Mouse (Mus musculus) embryonic facial prominence, embryonic 14.5 days (tissue): Measurements from ENCODE around the gene Skap1. TPM values are rescaled to one million over a fixed set of nuclear protein-coding genes. Genes with fewer than 3 reads are reported as not detected.

Experiments used
- ATAC-seq: fragments of 200-750 bp; cut with Nextera tagmentation; 2 replicates; pipeline ENCODE4 v1.8.0; 2017; ENCODE audit warnings: low read depth, moderate number of reproducible peaks, moderate TSS enrichment
- DNase-seq: peaks from one replicate; pipeline ENCODE4 v3.0.0-alpha.2; 2015; ENCODE audit warnings: low spot score
- H3K27ac ChIP-seq: fragments of 300-500 bp; sonication (generic); replicated peaks from 2 replicates; pipeline ENCODE4 v1.5.1; 2014; ENCODE audit warnings: low read depth, mild to moderate bottlenecking, low read length, moderate library complexity
- H3K27me3 ChIP-seq: fragments of 300-500 bp; sonication (generic); replicated peaks from 2 replicates; pipeline ENCODE4 v1.6.1; 2014; ENCODE audit warnings: low read length; ENCODE audit not compliant: control insufficient read depth, insufficient read depth
- H3K36me3 ChIP-seq: fragments of 300-500 bp; sonication (generic); 2 replicates; pipeline ENCODE4 v1.6.1; 2014; ENCODE audit warnings: low read length, mixed read lengths; ENCODE audit not compliant: control insufficient read depth, insufficient read depth
- H3K4me1 ChIP-seq: fragments of 300-500 bp; sonication (generic); 2 replicates; pipeline ENCODE4 v1.6.1; 2014; ENCODE audit warnings: antibody characterized with exemption, low read length; ENCODE audit not compliant: control insufficient read depth, insufficient read depth
- H3K4me2 ChIP-seq: fragments of 300-500 bp; sonication (generic); 2 replicates; pipeline ENCODE4 v1.6.1; 2014; ENCODE audit warnings: low read depth, mild to moderate bottlenecking, low read length, moderate library complexity, mixed read lengths
- H3K4me3 ChIP-seq: fragments of 300-500 bp; sonication (generic); 2 replicates; pipeline ENCODE4 v1.5.1; 2014; ENCODE audit warnings: low read depth, mild to moderate bottlenecking, low read length
- H3K9ac ChIP-seq: fragments of 300-500 bp; sonication (generic); 2 replicates; pipeline ENCODE4 v1.6.1; 2014; ENCODE audit warnings: low read depth, mild to moderate bottlenecking, low read length, moderate library complexity, mixed read lengths
- H3K9me3 ChIP-seq: fragments of 300-500 bp; sonication (generic); 2 replicates; pipeline ENCODE4 v1.6.1; 2016; ENCODE audit warnings: low read length; ENCODE audit not compliant: control insufficient read depth
- WGBS: fragments of 180-500 bp; shearing (Covaris S2); extraction: QIAGEN DNeasy Blood & Tissue Kit; methylation state at CpG from one replicate; pipeline ENCODE4 v1.1.7; 2014; 5-methylcytosine and 5-hydroxymethylcytosine counted together
- polyA plus RNA-seq: library from polyadenylated mRNA; unstranded; fragments of >200 nt; fragmentation: Nextera tagmentation; extraction: Ambion mirVana; gene quantifications from 2 replicates; pipeline ENCODE4 v1.2.1, GENCODE M21; 2014

Gene Skap1
- polyA plus RNA-seq, 1 experiment from 2014 or later = 1.5 TPM

DNA sequence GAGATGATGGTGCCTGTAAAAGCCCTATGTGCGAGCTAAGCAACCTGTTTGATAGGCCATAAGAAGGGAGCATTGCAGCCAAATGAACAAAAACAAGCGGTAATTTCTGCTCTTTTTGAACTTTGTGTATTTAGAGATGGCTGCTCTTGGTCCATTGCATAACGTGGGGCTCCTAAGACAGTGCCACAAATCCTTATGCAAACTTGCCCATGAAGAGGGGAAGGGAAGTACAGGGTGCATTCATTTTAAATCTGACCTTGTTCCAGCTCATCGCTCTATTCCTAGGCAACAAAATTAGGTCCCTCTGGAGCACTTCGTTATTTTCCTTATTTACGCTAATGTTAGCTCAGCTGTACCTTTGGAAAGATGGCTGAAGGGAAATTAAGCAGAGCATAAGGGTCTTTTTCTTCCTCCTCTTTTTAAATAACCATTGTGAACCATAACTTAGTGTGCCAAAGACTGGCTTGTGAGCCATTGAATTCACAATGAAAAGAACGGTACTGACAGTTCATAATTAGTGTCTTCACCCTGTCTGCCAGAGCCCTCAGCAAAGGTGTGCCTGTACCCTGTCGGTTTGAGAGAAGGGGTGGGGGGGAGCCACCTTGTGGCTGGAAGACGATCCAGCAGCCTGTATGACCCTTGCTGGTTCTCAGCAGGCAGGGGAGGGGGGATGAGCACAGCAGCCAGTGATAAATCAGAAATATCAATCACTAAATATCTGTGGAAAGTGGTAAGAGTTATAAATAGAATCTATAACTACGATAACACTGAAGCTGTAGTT lies 117.4 kb downstream of the Skap1 start:
- H3K27me3 ChIP-seq = peaks cover 8% of the 10 kb centered on the region; the same call in 1 of the 2 replicates
- H3K27ac ChIP-seq = no peak overlapping the region
- DNase-seq (peak; percentile 36), ATAC-seq (no peak)
- H3K9me3 ChIP-seq = no peaks in the 10 kb centered on the region
- H3K4me2 ChIP-seq = no peak overlapping the region
- no peaks in the 10 kb centered on the region for H3K4me1 ChIP-seq
- WGBS = 53% methylated on average over 10 of the region's 10 CpGs
- H3K4me3 ChIP-seq = no peak overlapping the region
- no peaks in the 10 kb centered on the region for H3K36me3 ChIP-seq
- H3K9ac ChIP-seq = no peak overlapping the region

DNA sequence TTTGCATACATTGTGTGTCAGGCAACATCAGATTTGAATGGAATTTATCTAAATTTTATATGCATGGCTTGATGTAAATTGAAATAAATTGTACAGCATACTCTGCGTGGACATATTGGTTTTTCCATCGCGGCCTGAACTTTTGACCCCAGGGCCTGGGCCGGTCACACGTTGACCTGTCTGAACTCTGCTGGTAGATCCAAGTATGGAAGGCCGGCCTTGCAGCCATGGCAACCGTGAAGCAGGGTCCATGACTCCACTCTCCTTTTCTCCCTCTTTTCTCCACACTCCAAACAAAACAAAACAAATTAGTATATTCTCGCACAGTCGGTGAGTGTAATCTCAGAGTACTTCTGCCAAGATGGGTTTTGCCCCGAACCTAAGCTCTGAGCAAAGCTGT lies 118.2 kb downstream of the Skap1 start:
- Histone ChIP-seq H3K27me3 (peaks cover 8% of the 10 kb centered on the region; the same call in 1 of the 2 replicates), H3K36me3 (no peaks in the 10 kb centered on the region), H3K9ac (no peak overlapping the region), H3K9me3 (no peaks in the 10 kb centered on the region), H3K4me1 (no peaks in the 10 kb centered on the region), H3K27ac (no peak overlapping the region), H3K4me3 (no peak overlapping the region), H3K4me2 (no peak overlapping the region)
- WGBS = 42% methylated on average over 10 of the region's 10 CpGs
- DNase-seq (no peak), ATAC-seq (no peak)

DNA sequence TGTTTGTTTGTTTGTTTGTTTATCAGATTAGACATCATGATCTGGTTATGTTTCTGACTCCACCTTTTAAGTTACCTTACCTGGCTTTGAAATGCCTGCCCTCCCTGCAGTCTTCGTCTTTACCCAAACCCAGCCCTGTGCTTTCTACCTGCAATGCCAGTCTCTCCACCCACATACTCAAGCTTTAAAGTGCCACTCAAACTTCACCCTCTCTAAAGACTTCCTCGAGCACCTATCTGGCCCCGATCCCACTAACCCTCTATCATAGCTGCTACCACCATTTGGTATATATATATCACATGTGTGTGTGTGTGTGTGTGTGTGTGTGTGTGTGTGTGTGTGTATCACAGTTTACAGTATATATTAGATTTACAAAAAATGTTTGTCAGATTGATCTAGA lies 125.4 kb downstream of the Skap1 start:
- no peak overlapping the region for H3K4me3 ChIP-seq
- DNase-seq = no peak
- no peak overlapping the region for H3K27ac ChIP-seq
- no peaks in the 10 kb centered on the region for H3K27me3 ChIP-seq
- no peaks in the 10 kb centered on the region for H3K9me3 ChIP-seq
- no peak overlapping the region for H3K9ac ChIP-seq
- no peaks in the 10 kb centered on the region for H3K36me3 ChIP-seq
- no peak for ATAC-seq
- WGBS = 79% methylated on average over 3 of the region's 3 CpGs
- no peaks in the 10 kb centered on the region for H3K4me1 ChIP-seq
- H3K4me2 ChIP-seq = no peak overlapping the region

DNA sequence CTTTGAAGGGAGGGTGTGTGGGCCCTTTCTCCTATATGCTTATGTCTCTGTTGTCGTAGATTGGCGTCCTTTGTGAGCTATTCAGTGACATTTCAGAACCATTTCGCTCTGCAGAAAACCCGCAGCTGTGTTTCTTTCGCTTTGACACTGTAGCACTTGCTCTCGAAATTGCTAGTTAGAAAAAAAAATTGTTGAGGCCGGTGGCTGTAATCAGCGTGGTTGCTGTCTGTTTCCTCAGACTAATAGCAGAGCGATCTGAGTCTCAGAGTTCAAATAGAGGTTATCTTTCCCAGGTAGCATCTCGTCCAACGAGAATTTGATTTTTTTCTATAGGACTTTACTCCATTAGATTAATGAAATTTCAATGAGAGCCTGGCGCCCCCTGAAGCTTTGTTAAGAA lies 131.5 kb downstream of the Skap1 start:
- H3K36me3 ChIP-seq = no peaks in the 10 kb centered on the region
- DNase-seq (no peak), ATAC-seq (no peak)
- H3K27me3 ChIP-seq = 0 out of 2 replicates have a peak, but pooled peaks cover 2% of the 10 kb centered on the region
- 45% methylated on average over 12 of the region's 12 CpGs for WGBS
- no peak overlapping the region for H3K27ac ChIP-seq
- H3K9ac ChIP-seq = no peak overlapping the region
- no peak overlapping the region; the same call in 1 of the 2 replicates for H3K4me2 ChIP-seq
- H3K4me1 ChIP-seq = no peaks in the 10 kb centered on the region
- H3K4me3 ChIP-seq = no peak overlapping the region
- H3K9me3 ChIP-seq = no peaks in the 10 kb centered on the region

DNA sequence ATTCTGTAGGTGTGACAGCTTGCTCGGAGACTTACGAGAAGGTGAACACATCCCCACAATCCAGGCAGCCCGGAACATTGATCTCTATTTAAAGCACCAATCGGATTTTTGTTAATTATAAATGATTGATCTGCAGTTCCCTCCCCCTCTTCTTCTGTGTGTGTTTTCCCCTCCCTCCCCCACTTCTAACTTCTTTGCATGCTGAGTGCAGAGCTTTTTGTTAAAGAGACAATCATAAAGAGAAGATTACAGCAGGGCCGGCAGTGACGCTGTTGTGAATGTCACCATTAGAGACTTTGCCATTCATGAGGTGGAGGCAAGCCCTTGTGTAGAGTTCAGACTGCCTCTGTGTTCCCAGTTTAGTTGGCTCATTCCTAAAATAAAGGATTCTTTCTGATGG lies 131.9 kb downstream of the Skap1 start:
- H3K9ac ChIP-seq = no peak overlapping the region
- H3K27ac ChIP-seq = no peak overlapping the region
- H3K4me3 ChIP-seq = no peak overlapping the region
- H3K36me3 ChIP-seq = no peaks in the 10 kb centered on the region
- 44% methylated on average over 6 of the region's 6 CpGs for WGBS
- no peaks in the 10 kb centered on the region for H3K9me3 ChIP-seq
- H3K4me1 ChIP-seq = no peaks in the 10 kb centered on the region
- 0 out of 2 replicates have a peak, but pooled peaks cover 2% of the 10 kb centered on the region for H3K27me3 ChIP-seq
- H3K4me2 ChIP-seq = peak overlapping the region; percentile 7; the same call in 1 of the 2 replicates
- ATAC-seq (no peak), DNase-seq (no peak)

DNA sequence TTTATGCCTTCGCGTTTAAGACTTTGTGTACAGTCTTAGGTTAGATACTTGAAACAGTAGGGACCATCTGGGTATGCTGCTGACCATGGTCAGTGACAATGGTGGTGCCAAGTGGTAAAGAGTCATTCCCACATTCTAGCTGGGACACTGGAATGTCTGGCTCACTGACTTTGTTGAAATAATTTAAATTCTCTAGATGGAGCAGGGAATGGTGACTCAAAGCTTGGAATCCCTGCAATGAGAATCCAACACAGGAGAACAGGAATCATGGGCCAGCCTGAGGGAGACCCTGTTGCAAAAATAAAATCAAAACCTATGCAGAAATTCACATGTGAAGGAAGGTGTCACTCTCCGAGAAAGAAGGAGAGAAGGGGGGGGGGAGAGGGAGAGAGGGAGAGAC lies 138.4 kb downstream of the Skap1 start:
- DNase-seq (no peak), ATAC-seq (no peak)
- H3K9me3 ChIP-seq = no peaks in the 10 kb centered on the region
- 0 out of 2 replicates have a peak, but pooled peaks cover 6% of the 10 kb centered on the region for H3K27me3 ChIP-seq
- no peak overlapping the region for H3K4me3 ChIP-seq
- no peak overlapping the region for H3K27ac ChIP-seq
- no peak overlapping the region for H3K9ac ChIP-seq
- 0 out of 2 replicates have a peak, but pooled peaks cover 8% of the 10 kb centered on the region for H3K4me1 ChIP-seq
- H3K36me3 ChIP-seq = no peaks in the 10 kb centered on the region
- no peak overlapping the region for H3K4me2 ChIP-seq
- 78% methylated on average over 3 of the region's 3 CpGs for WGBS

DNA sequence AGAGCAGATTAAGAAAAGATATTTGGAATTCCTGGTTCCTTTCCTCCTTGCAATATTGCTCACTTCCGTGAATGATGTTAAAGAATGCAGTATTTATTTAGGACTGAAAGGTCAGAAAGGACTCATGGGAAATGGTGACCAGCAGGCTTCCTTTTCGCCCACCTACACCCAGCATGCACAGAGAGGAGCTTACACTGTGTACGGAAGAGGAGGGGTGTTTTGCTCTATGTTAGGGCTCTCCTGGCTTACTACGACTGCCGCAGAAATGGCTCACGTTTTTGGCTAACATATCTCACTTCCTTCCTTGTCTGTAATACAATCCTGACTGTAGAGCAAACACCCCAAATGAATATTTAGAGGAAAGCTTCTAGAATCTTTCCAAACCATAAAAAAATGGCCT lies 139.9 kb downstream of the Skap1 start:
- H3K4me2 ChIP-seq = no peak overlapping the region
- 0 out of 2 replicates have a peak overlapping the region, but pooled peaks have one; percentile 22 for H3K27ac ChIP-seq
- no peaks in the 10 kb centered on the region for H3K36me3 ChIP-seq
- ATAC-seq (no peak), DNase-seq (no peak)
- peaks cover 6% of the 10 kb centered on the region; the same call in 1 of the 2 replicates for H3K27me3 ChIP-seq
- H3K9me3 ChIP-seq = no peaks in the 10 kb centered on the region
- no peak overlapping the region for H3K9ac ChIP-seq
- 0 out of 2 replicates have a peak, but pooled peaks cover 8% of the 10 kb centered on the region for H3K4me1 ChIP-seq
- H3K4me3 ChIP-seq = no peak overlapping the region
- 43% methylated on average over 6 of the region's 6 CpGs for WGBS

DNA sequence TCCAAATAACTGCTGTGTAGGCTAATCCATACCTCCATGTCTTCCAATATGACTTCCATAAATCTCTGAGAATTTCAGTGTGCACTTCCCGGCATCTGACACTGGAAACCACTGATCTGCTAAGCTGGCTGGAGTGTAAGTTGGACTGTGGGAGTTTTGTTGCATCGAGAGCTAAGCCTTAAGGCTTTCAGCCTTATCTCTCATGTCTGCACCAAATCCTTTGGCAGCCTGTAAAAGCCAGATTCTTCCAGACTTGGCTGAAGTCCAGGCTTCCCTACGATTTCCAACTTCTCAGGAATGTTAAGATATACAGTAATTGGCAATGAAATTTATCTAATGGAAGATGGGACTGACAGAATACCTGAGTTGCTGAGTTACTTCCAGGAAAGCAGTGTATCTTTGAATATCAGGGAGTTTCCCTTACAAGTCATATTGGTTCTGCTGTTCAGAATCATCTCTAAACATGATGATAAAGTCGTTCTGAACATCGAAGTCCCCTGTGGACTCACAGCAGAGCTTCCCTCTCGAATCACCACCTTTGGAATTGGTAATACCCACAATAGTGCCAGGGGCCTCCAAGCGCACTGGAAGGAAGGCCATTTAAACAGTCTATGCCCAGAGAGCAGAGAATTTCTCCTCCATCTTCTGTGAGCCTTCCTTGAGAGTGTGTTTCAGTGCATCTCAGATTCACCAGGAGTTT lies 140.5 kb downstream of the Skap1 start:
- H3K9me3 ChIP-seq = no peaks in the 10 kb centered on the region
- WGBS = 55% methylated on average over 7 of the region's 7 CpGs
- H3K4me3 ChIP-seq = no peak overlapping the region
- ATAC-seq = 0 out of 2 replicates have a peak, but pooled peaks have one; percentile 33
- no peak overlapping the region for H3K9ac ChIP-seq
- H3K4me1 ChIP-seq = 0 out of 2 replicates have a peak, but pooled peaks cover 8% of the 10 kb centered on the region
- peaks cover 6% of the 10 kb centered on the region; the same call in 1 of the 2 replicates for H3K27me3 ChIP-seq
- no peaks in the 10 kb centered on the region for H3K36me3 ChIP-seq
- no peak overlapping the region for H3K4me2 ChIP-seq
- 0 out of 2 replicates have a peak overlapping the region, but pooled peaks have one; percentile 22 for H3K27ac ChIP-seq
- peak; percentile 56 for DNase-seq
